Mouse (Mus musculus): ENCODE measurements around the gene Lrrc34. TPM values are rescaled to one million over a fixed set of nuclear protein-coding genes. Genes with fewer than 3 reads are reported as not detected.
A peak's percentile ranks its signal among the peaks of the same experiment; 100 is the strongest.

Gene Lrrc34
- total RNA-seq, 4 experiments from 2014 or later = 0.19 to 0.60 (median 0.23) TPM; not detected in 1

GRCm38 (mm10) chr3:30600717-30601116, 47.0 kb downstream of the Lrrc34 start:
- DNase-seq (ENCODE audit: low spot score in 2 of 2) = peak; percentile 26 to 47

- DNase-seq (ENCODE audit: low spot score in 2 of 2) = peak; percentile 40 to 56
These were observed 47.7 kb downstream of the Lrrc34 start, which contains the start of gene Actrt3 for GRCm38 (mm10) chr3:30599711-30600545. Actrt3 (minus strand) TSS chr3:30599939.

GRCm38 (mm10) chr3:30597271-30597670, 50.4 kb downstream of the Lrrc34 start:
- no peak for DNase-seq (ENCODE audit: low spot score in 2 of 2)

- peak in 1 of 2 experiments; percentile 26 for DNase-seq (ENCODE audit: low spot score in 2 of 2)
These were observed 52.4 kb downstream of the Lrrc34 start for GRCm38 (mm10) chr3:30595111-30595832.

- DNase-seq (ENCODE audit: low spot score in 2 of 2) = no peak
These were observed 53.8 kb downstream of the Lrrc34 start for GRCm38 (mm10) chr3:30593719-30594485.

DNA sequence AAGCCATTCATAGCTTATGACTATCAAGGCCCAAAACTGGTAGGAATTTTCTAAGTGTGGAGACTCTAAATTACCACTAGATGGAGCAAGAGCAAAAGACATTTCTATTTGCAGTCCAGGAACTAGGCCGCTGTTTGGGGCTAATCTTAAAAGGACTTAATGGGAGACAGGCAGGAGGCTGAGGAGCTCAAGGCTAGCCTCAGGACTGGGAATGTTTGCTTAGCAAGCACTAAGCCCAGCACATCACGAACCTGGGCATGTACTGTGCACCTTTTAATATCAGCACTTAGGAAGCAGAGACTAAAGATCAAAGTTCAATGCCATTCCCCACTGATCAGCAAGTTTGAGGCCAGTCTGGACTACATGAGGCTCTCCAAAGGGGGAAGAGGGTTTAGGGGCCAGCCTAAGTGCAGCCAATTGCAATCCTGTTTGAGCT, 55.2 kb downstream of the Lrrc34 start:
- no peak for DNase-seq (ENCODE audit: low spot score in 2 of 2)

DNA sequence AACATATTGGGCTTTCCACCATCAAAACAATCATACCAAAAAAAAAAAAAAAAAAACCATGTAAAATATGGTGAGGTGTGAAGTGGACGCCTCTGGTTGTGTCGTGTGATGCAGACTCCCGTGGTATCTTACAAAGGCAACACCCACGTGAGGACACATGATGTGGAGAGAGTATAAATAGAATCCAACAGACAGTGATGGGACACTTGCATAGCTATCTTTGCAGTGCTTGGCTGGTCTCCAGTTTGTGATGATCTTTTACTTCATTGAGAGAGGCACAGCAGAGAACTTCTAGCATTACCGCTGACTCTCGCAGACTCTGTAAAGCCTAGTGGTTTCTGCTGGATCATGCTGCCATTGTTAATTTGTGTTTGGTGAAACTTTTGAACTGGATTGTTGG, 58.8 kb downstream of the Lrrc34 start:
- DNase-seq (ENCODE audit: low spot score in 2 of 2) = no peak

Other genes with a start within 250 kb of the Lrrc34 start
- gene Mecom, start 99.9 kb downstream of the Lrrc34 start, total RNA-seq (2022) = 1 to 10 TPM; 3.4 to 6.2 (median 5.2) TPM
- 1 to 10 TPM in 2 of 4 experiments, under 1 TPM in 2; 0.95 to 1.9 (median 1.2) TPM for gene Actrt3, start 47.9 kb downstream of the Lrrc34 start, total RNA-seq (2022)
- 10 to 100 TPM; 14.5 to 19.6 (median 17.5) TPM for gene Mynn, start 45.8 kb downstream of the Lrrc34 start, total RNA-seq (2022)
- gene Lrriq4, start 3.4 kb downstream of the Lrrc34 start, total RNA-seq (2022) = not detected
- gene Lrrc31, start 52.0 kb upstream of the Lrrc34 start, total RNA-seq (2022) = not detected
- under 1 TPM in 1 of 4 experiments, not detected in 3; 0.27 TPM for gene Samd7, start 98.4 kb upstream of the Lrrc34 start, total RNA-seq (2022)
- gene Sec62, start 145.0 kb upstream of the Lrrc34 start, total RNA-seq (2022) = 100 to 1,000 TPM; 101 to 107 (median 103) TPM
- gene Gpr160, start 208.1 kb upstream of the Lrrc34 start, total RNA-seq (2022) = 1 to 10 TPM in 3 of 4 experiments, under 1 TPM in 1; 0.61 to 3.7 (median 1.5) TPM